Mouse (Mus musculus): Measurements from ENCODE around the gene Zfp64. TPM values are rescaled to one million over a fixed set of nuclear protein-coding genes. Genes with fewer than 3 reads are reported as not detected.

Zfp64 gene
- polyA plus RNA-seq, 1 experiment from 2014 or later, result 30.8 TPM

DNA sequence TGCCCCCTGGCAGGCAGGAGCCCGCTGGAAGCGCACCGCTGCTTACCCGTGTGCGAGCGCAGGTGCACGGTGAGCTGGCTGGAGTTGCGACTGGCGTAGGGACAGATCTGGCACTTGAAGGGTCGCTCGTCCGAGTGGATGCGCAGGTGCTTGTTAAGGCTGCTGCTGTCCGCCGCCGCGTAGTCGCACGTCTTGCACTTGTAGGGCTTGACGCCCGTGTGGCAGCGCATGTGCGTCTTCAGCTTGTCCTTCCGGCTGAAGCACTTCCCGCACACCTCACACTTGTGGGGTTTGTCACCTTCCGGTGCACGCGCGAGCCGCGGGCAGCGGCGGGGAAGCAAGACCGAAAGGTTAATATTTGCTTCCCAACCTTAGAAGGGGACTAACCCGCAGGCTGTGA, 20.2 kb downstream of the Zfp64 start:
- 86% methylated on average over 35 of the region's 35 CpGs for WGBS
- Histone ChIP-seq H3K4me3 (ENCODE audit: low read length) (no peak overlapping the region), H3K9ac (ENCODE audit: low read depth, low read length) (no peak overlapping the region), H3K4me2 (ENCODE audit: low read length) (no peak overlapping the region), H3K36me3 (ENCODE audit: control insufficient read depth, insufficient read depth, low read length) (peaks cover 32% of the 10 kb centered on the region), H3K27ac (ENCODE audit: low read depth, low read length) (no peak overlapping the region), H3K4me1 (ENCODE audit: control insufficient read depth, insufficient read depth, low read depth, low read length) (no peaks in the 10 kb centered on the region), H3K9me3 (ENCODE audit: control insufficient read depth, low read length) (no peaks in the 10 kb centered on the region), H3K27me3 (replicated peaks; ENCODE audit: control insufficient read depth, insufficient read depth, low read length) (no peaks in the 10 kb centered on the region)
- no peak for ATAC-seq

DNA sequence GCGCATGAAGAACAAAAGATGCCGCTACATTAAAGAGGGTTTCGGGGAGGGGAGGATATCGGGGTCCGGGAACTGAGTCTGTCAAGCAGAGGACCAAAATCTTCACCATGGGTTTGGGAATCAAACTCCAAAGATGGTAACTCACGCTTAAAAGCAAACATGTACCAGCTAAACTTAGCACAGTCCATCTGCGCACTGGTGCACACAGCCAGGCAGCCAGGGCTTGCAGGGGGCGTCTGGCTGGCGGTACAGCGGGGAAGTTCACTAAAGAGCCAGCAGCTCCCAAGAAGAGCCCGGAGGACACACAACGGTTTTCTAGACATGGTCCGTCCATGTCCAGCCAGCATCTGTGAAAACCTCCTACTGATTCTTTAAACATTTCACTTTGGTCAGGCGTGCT, 23.7 kb downstream of the Zfp64 start:
- no peak for ATAC-seq
- 93% methylated on average over 14 of the region's 14 CpGs for WGBS
- Histone ChIP-seq H3K9me3 (ENCODE audit: control insufficient read depth, low read length) (no peaks in the 10 kb centered on the region), H3K36me3 (ENCODE audit: control insufficient read depth, insufficient read depth, low read length) (peaks cover 24% of the 10 kb centered on the region), H3K27me3 (replicated peaks; ENCODE audit: control insufficient read depth, insufficient read depth, low read length) (no peaks in the 10 kb centered on the region), H3K9ac (ENCODE audit: low read depth, low read length) (no peak overlapping the region), H3K27ac (ENCODE audit: low read depth, low read length) (no peak overlapping the region), H3K4me1 (ENCODE audit: control insufficient read depth, insufficient read depth, low read depth, low read length) (no peaks in the 10 kb centered on the region), H3K4me3 (ENCODE audit: low read length) (no peak overlapping the region), H3K4me2 (ENCODE audit: low read length) (no peak overlapping the region)

DNA sequence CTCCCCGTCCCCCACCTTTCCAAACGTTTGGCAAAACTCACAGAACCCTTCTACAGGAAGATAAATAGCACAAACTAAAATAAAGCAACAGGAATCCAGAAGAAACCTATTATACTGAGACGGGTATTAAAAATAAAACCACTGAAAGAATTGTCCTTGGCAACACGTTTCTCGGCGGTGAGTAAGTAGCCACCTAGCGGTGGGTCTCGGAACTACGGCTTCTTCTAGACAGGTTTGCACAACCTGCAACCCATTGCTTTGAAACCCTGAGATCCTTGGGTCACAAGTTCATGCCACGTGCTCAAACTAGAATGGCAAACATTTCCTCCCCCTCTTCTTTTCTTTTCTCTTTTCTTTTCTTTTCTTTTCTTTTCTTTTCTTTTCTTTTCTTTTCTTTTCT, 25.7 kb downstream of the Zfp64 start:
- Histone ChIP-seq H3K4me1 (ENCODE audit: control insufficient read depth, insufficient read depth, low read depth, low read length) (no peaks in the 10 kb centered on the region), H3K27ac (ENCODE audit: low read depth, low read length) (no peak overlapping the region), H3K9me3 (ENCODE audit: control insufficient read depth, low read length) (no peaks in the 10 kb centered on the region), H3K27me3 (replicated peaks; ENCODE audit: control insufficient read depth, insufficient read depth, low read length) (no peaks in the 10 kb centered on the region), H3K36me3 (ENCODE audit: control insufficient read depth, insufficient read depth, low read length) (peaks cover 28% of the 10 kb centered on the region), H3K4me2 (ENCODE audit: low read length) (no peak overlapping the region), H3K9ac (ENCODE audit: low read depth, low read length) (no peak overlapping the region), H3K4me3 (ENCODE audit: low read length) (no peak overlapping the region)
- WGBS, result 28% methylated on average over 10 of the region's 10 CpGs
- no peak for ATAC-seq

DNA sequence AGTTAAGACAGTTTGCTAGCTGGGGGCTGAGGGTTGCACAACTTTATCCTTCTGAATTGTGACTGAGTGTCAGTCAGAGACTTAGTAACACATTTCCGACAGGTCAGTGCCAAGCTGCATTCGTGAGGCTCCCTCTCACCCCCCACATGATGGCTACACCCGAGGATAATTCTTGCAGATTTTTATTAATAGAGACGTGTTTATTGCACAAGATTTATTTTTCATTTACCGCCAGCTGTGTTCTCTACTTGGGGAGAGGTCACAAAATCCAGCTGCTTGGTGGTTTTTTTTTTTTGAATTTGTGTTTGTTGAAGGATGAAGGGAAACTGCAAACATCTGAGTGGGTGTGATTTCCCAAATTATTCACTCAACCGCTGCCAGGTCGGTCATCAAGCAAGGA, 28.0 kb downstream of the Zfp64 start:
- no peak overlapping the region for H3K27ac ChIP-seq (ENCODE audit: low read depth, low read length)
- H3K36me3 ChIP-seq (ENCODE audit: control insufficient read depth, insufficient read depth, low read length), result peaks cover 21% of the 10 kb centered on the region
- no peaks in the 10 kb centered on the region for H3K27me3 ChIP-seq (replicated peaks; ENCODE audit: control insufficient read depth, insufficient read depth, low read length)
- ATAC-seq, result no peak
- H3K9me3 ChIP-seq (ENCODE audit: control insufficient read depth, low read length), result no peaks in the 10 kb centered on the region
- no peak overlapping the region for H3K4me3 ChIP-seq (ENCODE audit: low read length)
- 85% methylated on average over 7 of the region's 7 CpGs for WGBS
- H3K4me2 ChIP-seq (ENCODE audit: low read length), result no peak overlapping the region
- H3K9ac ChIP-seq (ENCODE audit: low read depth, low read length), result no peak overlapping the region
- H3K4me1 ChIP-seq (ENCODE audit: control insufficient read depth, insufficient read depth, low read depth, low read length), result no peaks in the 10 kb centered on the region

DNA sequence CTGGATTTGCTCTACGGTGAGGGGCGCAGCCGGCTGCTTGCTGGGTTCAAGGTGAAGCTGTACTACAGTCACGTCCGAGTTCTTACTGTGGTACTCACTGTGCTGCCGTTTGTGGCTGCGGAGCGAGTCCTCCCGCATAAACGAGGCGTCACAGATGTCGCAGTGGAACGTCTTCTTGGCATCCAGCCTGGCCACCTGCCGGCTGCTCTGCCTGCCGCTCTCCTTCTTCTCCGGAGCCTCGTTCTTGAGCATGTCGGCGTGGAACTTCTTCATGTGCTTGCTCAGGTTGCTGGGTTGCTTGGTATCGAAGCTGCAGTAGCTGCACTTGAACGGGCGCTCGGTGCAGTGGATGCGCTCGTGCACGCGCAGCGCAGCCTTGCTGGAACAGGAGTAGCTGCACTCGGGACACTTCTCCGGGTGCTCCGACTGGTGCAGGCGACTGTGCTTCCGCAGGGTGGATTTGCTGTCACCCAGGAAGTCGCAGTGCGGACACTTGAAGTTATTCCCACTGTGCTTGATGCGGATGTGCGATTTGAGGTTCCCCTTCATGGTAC, 29.1 kb downstream of the Zfp64 start:
- 80% methylated on average over 37 of the region's 37 CpGs for WGBS
- Histone ChIP-seq H3K9me3 (ENCODE audit: control insufficient read depth, low read length) (no peaks in the 10 kb centered on the region; the same call in 1 of the 2 replicates), H3K27me3 (replicated peaks; ENCODE audit: control insufficient read depth, insufficient read depth, low read length) (no peaks in the 10 kb centered on the region), H3K36me3 (ENCODE audit: control insufficient read depth, insufficient read depth, low read length) (peaks cover 17% of the 10 kb centered on the region), H3K9ac (ENCODE audit: low read depth, low read length) (no peak overlapping the region), H3K4me3 (ENCODE audit: low read length) (no peak overlapping the region), H3K27ac (ENCODE audit: low read depth, low read length) (no peak overlapping the region), H3K4me2 (ENCODE audit: low read length) (no peak overlapping the region), H3K4me1 (ENCODE audit: control insufficient read depth, insufficient read depth, low read depth, low read length) (no peaks in the 10 kb centered on the region)
- no peak for ATAC-seq

DNA sequence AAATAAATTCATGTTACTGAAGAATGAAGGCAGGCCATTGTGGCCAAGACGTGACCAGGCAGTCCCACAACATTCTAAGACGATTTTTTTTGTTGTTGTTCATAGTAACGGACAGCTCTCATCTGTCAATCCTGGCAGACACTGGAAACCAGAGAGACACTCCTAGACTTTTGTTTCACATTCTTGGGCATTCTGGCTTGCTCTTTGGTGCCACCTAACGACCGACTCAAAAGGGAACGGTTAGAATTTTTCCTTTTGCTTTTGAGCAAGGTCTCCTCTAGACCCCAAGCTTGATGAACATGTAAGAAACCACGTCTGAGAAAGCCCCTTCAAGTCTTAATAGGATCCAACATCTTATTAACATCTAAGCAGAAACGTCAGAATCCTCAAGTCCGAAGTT, 31.7 kb downstream of the Zfp64 start:
- Histone ChIP-seq H3K27ac (ENCODE audit: low read depth, low read length) (no peak overlapping the region), H3K4me1 (ENCODE audit: control insufficient read depth, insufficient read depth, low read depth, low read length) (no peaks in the 10 kb centered on the region), H3K27me3 (replicated peaks; ENCODE audit: control insufficient read depth, insufficient read depth, low read length) (no peaks in the 10 kb centered on the region), H3K4me3 (ENCODE audit: low read length) (no peak overlapping the region), H3K4me2 (ENCODE audit: low read length) (no peak overlapping the region), H3K9ac (ENCODE audit: low read depth, low read length) (no peak overlapping the region), H3K9me3 (ENCODE audit: control insufficient read depth, low read length) (no peaks in the 10 kb centered on the region; the same call in 1 of the 2 replicates), H3K36me3 (ENCODE audit: control insufficient read depth, insufficient read depth, low read length) (peaks cover 13% of the 10 kb centered on the region)
- WGBS, result 9% methylated on average over 9 of the region's 9 CpGs
- 0 out of 2 replicates have a peak, but pooled peaks have one; percentile 16 for ATAC-seq

DNA sequence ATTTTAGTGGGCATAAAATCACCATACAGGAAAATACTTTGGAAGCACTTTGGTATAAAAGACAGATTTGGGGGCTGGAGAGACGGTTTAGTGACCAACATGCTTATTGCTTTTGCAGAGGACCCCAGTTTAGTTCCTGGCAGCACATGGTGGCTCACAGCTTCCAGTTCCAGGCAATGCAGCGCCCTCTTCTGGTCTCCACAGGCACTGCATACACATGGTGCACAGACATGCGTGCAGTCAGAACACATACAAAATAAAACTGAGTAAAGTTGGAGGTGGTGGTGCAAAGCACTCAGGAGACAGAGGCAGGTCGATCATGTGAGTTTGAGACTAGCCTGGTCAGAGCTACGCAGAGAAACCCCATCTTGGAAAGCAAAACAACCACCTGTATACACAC, 32.9 kb downstream of the Zfp64 start:
- Histone ChIP-seq H3K4me3 (ENCODE audit: low read length) (no peak overlapping the region), H3K27ac (ENCODE audit: low read depth, low read length) (no peak overlapping the region), H3K9ac (ENCODE audit: low read depth, low read length) (no peak overlapping the region), H3K27me3 (replicated peaks; ENCODE audit: control insufficient read depth, insufficient read depth, low read length) (no peaks in the 10 kb centered on the region), H3K9me3 (ENCODE audit: control insufficient read depth, low read length) (no peaks in the 10 kb centered on the region; the same call in 1 of the 2 replicates), H3K36me3 (ENCODE audit: control insufficient read depth, insufficient read depth, low read length) (peaks cover 13% of the 10 kb centered on the region), H3K4me1 (ENCODE audit: control insufficient read depth, insufficient read depth, low read depth, low read length) (no peaks in the 10 kb centered on the region), H3K4me2 (ENCODE audit: low read length) (no peak overlapping the region)
- 86% methylated on average over 5 of the region's 5 CpGs for WGBS
- no peak for ATAC-seq

DNA sequence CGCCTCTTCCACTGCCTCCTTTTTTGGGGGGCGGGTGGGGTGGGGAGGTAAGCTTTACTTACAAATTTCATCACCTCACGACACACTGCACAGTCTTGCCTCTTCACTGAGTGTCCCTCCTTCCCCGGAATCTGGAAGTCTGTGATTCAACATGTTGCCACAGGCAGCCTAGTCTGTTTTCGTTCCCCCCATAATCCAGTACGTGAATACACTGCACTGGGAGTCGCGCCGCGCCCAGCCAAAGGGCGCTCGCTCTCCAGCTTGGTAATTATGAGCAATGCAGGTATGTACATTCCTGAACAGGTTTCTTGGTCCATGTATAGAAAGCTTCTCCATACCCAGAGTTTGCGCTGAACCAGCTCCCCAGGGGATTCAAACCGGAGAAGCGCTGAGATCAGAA, 35.4 kb downstream of the Zfp64 start:
- Histone ChIP-seq H3K9me3 (ENCODE audit: control insufficient read depth, low read length) (no peaks in the 10 kb centered on the region; the same call in 1 of the 2 replicates), H3K36me3 (ENCODE audit: control insufficient read depth, insufficient read depth, low read length) (no peaks in the 10 kb centered on the region), H3K27ac (ENCODE audit: low read depth, low read length) (no peak overlapping the region), H3K27me3 (replicated peaks; ENCODE audit: control insufficient read depth, insufficient read depth, low read length) (no peaks in the 10 kb centered on the region), H3K4me1 (ENCODE audit: control insufficient read depth, insufficient read depth, low read depth, low read length) (no peaks in the 10 kb centered on the region), H3K4me2 (ENCODE audit: low read length) (no peak overlapping the region), H3K9ac (ENCODE audit: low read depth, low read length) (no peak overlapping the region), H3K4me3 (ENCODE audit: low read length) (no peak overlapping the region)
- 50% methylated on average over 15 of the region's 15 CpGs for WGBS
- no peak for ATAC-seq

DNA sequence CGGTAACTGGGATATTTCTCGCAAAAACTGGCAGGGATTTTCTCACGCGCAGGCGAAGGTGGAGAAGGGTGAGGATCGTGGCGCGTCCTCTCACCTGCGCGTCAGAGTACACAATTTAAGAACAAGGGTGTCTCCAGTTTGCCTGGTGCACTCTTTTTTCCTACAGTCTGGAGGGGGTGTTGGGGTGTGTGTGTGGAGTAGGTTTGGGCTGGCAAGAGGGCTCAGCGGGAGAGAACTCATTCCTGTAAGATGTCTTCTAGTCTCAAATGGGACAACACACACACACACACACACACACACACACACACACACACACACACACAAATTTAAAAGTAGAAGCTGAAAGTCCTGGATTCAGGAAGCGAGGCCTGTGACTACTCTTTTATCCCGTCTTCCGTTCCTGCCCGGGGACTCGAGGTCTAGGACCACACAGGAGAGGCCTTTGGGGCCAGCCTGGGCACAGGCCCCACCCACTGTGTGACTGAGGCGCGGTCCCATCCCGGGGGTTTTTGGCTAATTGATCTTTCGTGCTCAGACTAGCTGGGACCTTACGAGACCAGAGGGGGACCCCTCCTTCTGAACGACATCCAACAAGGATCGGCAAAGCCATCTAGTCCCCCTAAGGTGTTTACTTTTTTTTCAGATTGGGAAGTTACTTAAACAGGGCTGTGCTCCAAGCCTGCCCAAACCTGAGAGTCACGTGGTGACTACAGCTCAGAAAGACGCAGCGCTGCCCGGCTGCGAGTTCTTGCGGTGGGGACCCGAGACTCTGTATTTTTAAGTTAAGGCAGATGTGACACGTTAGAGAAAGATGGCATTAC, 42.3 kb downstream of the Zfp64 start:
- Histone ChIP-seq H3K9me3 (ENCODE audit: control insufficient read depth, low read length) (no peaks in the 10 kb centered on the region), H3K36me3 (ENCODE audit: control insufficient read depth, insufficient read depth, low read length) (no peaks in the 10 kb centered on the region), H3K27me3 (replicated peaks; ENCODE audit: control insufficient read depth, insufficient read depth, low read length) (peaks cover 4% of the 10 kb centered on the region), H3K4me1 (ENCODE audit: control insufficient read depth, insufficient read depth, low read depth, low read length) (peaks cover 19% of the 10 kb centered on the region), H3K4me2 (ENCODE audit: low read length) (peak overlapping the region; percentile 97), H3K9ac (ENCODE audit: low read depth, low read length) (peak overlapping the region; percentile 54), H3K27ac (ENCODE audit: low read depth, low read length) (no peak overlapping the region), H3K4me3 (ENCODE audit: low read length) (peak overlapping the region; percentile 61)
- peak; percentile 14; the same call in 1 of the 2 replicates for ATAC-seq
- WGBS, result 2% methylated on average over 31 of the region's 31 CpGs

Measured in hindbrain, embryonic 16.5 days (tissue).